Mouse (Mus musculus) liver, embryonic 13.5 days (tissue): ENCODE results near the gene Gm21738. TPM values are rescaled to one million over a fixed set of nuclear protein-coding genes. Genes with fewer than 3 reads are reported as not detected.
"Not testable (repeated sequence)": the region's sequence is repeated elsewhere in the genome, so short reads cannot be mapped to it uniquely, and the experiment has no call there.

Source experiments
- ATAC-seq: fragments of 200-750 bp; cut with Nextera tagmentation; 2 replicates; pipeline ENCODE4 v1.8.0; 2017; ENCODE audit warnings: low read depth, mild to moderate bottlenecking, moderate number of reproducible peaks, moderate library complexity
- DNase-seq: peaks from one replicate; pipeline ENCODE4 v3.0.0; 2022
- H3K27ac ChIP-seq: fragments of 300-500 bp; sonication (generic); 2 replicates; pipeline ENCODE4 v1.5.1; 2015; ENCODE audit warnings: moderate library complexity, mild to moderate bottlenecking, inconsistent platforms
- H3K27me3 ChIP-seq: fragments of 300-500 bp; sonication (generic); 2 replicates; pipeline ENCODE4 v1.6.1; 2015; ENCODE audit warnings: mild to moderate bottlenecking, inconsistent platforms
- H3K36me3 ChIP-seq: fragments of 300-500 bp; sonication (generic); 2 replicates; pipeline ENCODE4 v1.6.1; 2015; ENCODE audit warnings: mild to moderate bottlenecking, inconsistent platforms
- H3K4me1 ChIP-seq: fragments of 300-500 bp; sonication (generic); replicated peaks from 2 replicates; pipeline ENCODE4 v1.6.1; 2015; ENCODE audit warnings: inconsistent platforms
- H3K4me2 ChIP-seq: fragments of 300-500 bp; sonication (generic); 2 replicates; pipeline ENCODE4 v1.6.1; 2015; ENCODE audit warnings: inconsistent platforms, mild to moderate bottlenecking, moderate library complexity
- H3K4me3 ChIP-seq: fragments of 300-500 bp; sonication (generic); replicated peaks from 2 replicates; pipeline ENCODE4 v1.5.1; 2015; ENCODE audit warnings: mild to moderate bottlenecking, inconsistent platforms
- H3K9ac ChIP-seq: fragments of 300-500 bp; sonication (generic); 2 replicates; pipeline ENCODE4 v1.6.1; 2015; ENCODE audit warnings: mild to moderate bottlenecking, inconsistent platforms
- H3K9me3 ChIP-seq: fragments of 300-500 bp; sonication (generic); replicated peaks from 2 replicates; pipeline ENCODE4 v1.6.1; 2016; ENCODE audit warnings: inconsistent platforms
- WGBS: fragments of 180-500 bp; shearing (Covaris S2); methylation state at CpG from one replicate; pipeline ENCODE4 v1.1.7; 2015; ENCODE audit not compliant: insufficient replicate concordance; 5-methylcytosine and 5-hydroxymethylcytosine counted together
- polyA plus RNA-seq: library from polyadenylated mRNA; unstranded; fragments of >200 nt; fragmentation: Nextera tagmentation; extraction: Ambion mirVana; gene quantifications from 2 replicates; pipeline ENCODE4 v1.2.1, GENCODE M21; 2015

The Gm21738 gene
- polyA plus RNA-seq, result not detected in 2 replicates

DNA sequence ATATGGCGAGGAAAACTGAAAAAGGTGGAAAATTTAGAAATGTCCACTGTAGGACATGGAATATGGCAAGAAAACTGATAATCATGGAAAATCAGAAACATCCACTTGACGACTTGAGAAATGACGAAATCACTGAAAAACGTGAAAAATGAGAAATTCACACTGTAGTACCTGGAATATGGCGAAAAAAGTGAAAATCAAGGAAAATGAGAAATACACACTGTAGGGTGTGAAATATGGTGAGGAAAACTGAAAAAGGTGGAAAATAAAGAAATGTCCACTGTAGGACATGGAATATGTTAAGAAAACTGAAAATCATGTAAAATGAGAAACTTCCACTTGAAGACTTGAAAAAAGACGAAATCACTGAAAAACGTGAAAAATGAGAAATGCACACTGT is at the start of gene Gm21738:
Gene Gm21738, minus strand, starts transcription at position 101 of the 400 bp plus-strand sequence.
- not testable (repeated sequence) for ATAC-seq, DNase-seq, H3K4me3 ChIP-seq, H3K9me3 ChIP-seq, H3K36me3 ChIP-seq, H3K4me1 ChIP-seq, H3K9ac ChIP-seq, H3K4me2 ChIP-seq, H3K27ac ChIP-seq, H3K27me3 ChIP-seq
- WGBS, result 68% methylated on average over 7 of the region's 7 CpGs

DNA sequence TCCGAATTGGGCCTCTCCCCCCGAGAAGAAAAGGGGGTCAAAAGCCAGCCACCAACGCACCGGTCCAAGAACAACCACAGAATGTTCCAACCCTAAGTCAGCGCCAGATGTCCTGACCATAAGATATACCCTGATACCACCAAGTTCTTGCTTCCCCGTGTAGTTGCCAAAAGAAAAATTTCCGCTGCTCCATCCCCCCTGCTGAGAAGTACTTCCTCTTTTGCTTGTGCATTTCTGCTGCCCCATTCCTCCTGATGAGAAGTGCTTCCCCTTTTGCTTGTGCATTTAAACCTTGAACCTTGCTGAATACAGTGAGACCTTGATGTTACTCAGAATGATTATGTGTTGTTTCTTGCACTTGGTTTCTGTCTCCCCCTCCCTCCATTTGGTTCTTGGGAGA is 35.0 kb downstream of the Gm21738 start:
- not testable (repeated sequence) for ATAC-seq, H3K4me1 ChIP-seq, H3K36me3 ChIP-seq, DNase-seq, H3K9me3 ChIP-seq, H3K27ac ChIP-seq, H3K27me3 ChIP-seq, H3K9ac ChIP-seq, H3K4me2 ChIP-seq, H3K4me3 ChIP-seq
- 56% methylated on average over 7 of the region's 7 CpGs for WGBS

Other genes with a start within 250 kb of the Gm21738 start
- not detected in 2 replicates for gene Gm2244, start 131.0 kb upstream of the Gm21738 start, polyA plus RNA-seq
- 0.17 and 0.25 TPM in 2 replicates for gene Gm2237, start 166.2 kb upstream of the Gm21738 start, polyA plus RNA-seq
- gene Gm5458, start 183.7 kb upstream of the Gm21738 start, polyA plus RNA-seq, result not detected in 2 replicates